Mouse (Mus musculus) small intestine, adult 2 months (tissue): ENCODE measurements around the gene Olfr926. TPM values are rescaled to one million over a fixed set of nuclear protein-coding genes. Genes with fewer than 3 reads are reported as not detected.
"Not testable (repeated sequence)": the region's sequence is repeated elsewhere in the genome, so short reads cannot be mapped to it uniquely, and the experiment has no call there.

Source experiments
- H3K27ac ChIP-seq: fragments of 200-500 bp; 2 replicates; pipeline ENCODE4 v1.5.1; 2012; ENCODE audit warnings: low read depth, low read length, control low read depth, inconsistent platforms; ENCODE audit not compliant: insufficient read depth
- H3K27me3 ChIP-seq: fragments of 200-500 bp; 2 replicates; pipeline ENCODE4 v1.6.1; 2012; ENCODE audit warnings: mild to moderate bottlenecking, moderate library complexity, low read length, inconsistent platforms; ENCODE audit not compliant: control insufficient read depth, insufficient read depth
- H3K36me3 ChIP-seq: fragments of 200-500 bp; 2 replicates; pipeline ENCODE4 v1.6.1; 2012; ENCODE audit warnings: mild to moderate bottlenecking, low read length, control low read depth, inconsistent platforms; ENCODE audit not compliant: control insufficient read depth, insufficient read depth
- H3K4me1 ChIP-seq: fragments of 200-500 bp; 2 replicates; pipeline ENCODE4 v1.6.1; 2012; ENCODE audit warnings: low read length, inconsistent platforms, mixed read lengths; ENCODE audit not compliant: control insufficient read depth, insufficient read depth, insufficient read length
- H3K4me3 ChIP-seq: fragments of 200-500 bp; 2 replicates; pipeline ENCODE4 v1.5.1; 2012; ENCODE audit warnings: low read depth, mild to moderate bottlenecking, control low read depth, inconsistent platforms, low read length, moderate library complexity
- CTCF ChIP-seq: fragments of 200-500 bp; IDR thresholded peaks from 2 replicates; pipeline ENCODE4 v1.5.1; 2012; ENCODE audit warnings: low read depth, mild to moderate bottlenecking, control low read depth, inconsistent platforms, low read length, moderate library complexity, mixed read lengths; ENCODE audit not compliant: insufficient replicate concordance, insufficient read length; ENCODE audit errors: extremely low read depth
- POLR2A ChIP-seq: fragments of 200-500 bp; IDR thresholded peaks from 2 replicates; pipeline ENCODE4 v1.6.1; 2012; ENCODE audit warnings: low read depth, mild to moderate bottlenecking, control low read depth, inconsistent platforms, low read length, moderate library complexity
- WGBS: fragments of 180-500 bp; shearing (Covaris S2); methylation state at CpG from one replicate; pipeline ENCODE4 v1.1.7; 2018; 5-methylcytosine and 5-hydroxymethylcytosine counted together
- polyA plus RNA-seq: library from polyadenylated mRNA; depleted of rRNA; stranded (reverse); fragments of >200 nt; gene quantifications from 2 replicates; pipeline ENCODE4 v1.2.3, GENCODE M21; 2012; rRNA removed

Gene Olfr926
- not detected in 2 replicates for polyA plus RNA-seq

GRCm38 (mm10) chr9:38876826-38877225 is at the start of gene Olfr926:
TSS of gene Olfr926 (plus strand) at chr9:38877126.
- no peak for TF ChIP-seq CTCF
- TF ChIP-seq POLR2A: no peak
- no peaks in the 10 kb centered on the region for H3K27me3 ChIP-seq
- H3K4me1 ChIP-seq: no peaks in the 10 kb centered on the region
- 74% methylated on average over 2 of the region's 2 CpGs for WGBS
- no peaks in the 10 kb centered on the region for H3K36me3 ChIP-seq
- H3K4me3 ChIP-seq: no peak within 1 kb of the TSS
- H3K27ac ChIP-seq: no peak within 1 kb of the TSS

- no peak overlapping the region for H3K27ac ChIP-seq
- H3K36me3 ChIP-seq: no peaks in the 10 kb centered on the region
- TF ChIP-seq POLR2A: no peak
- no peak for TF ChIP-seq CTCF
- H3K27me3 ChIP-seq: no peaks in the 10 kb centered on the region
- no peaks in the 10 kb centered on the region for H3K4me1 ChIP-seq
- H3K4me3 ChIP-seq: no peak overlapping the region
- 86% methylated on average over 2 of the region's 2 CpGs for WGBS
Measured at GRCm38 (mm10) chr9:38833027-38833426, 43.9 kb upstream of the Olfr926 start.

- Histone ChIP-seq H3K27me3 (no peaks in the 10 kb centered on the region), H3K4me3 (no peak within 1 kb of the TSS), H3K27ac (no peak within 1 kb of the TSS), H3K4me1 (no peaks in the 10 kb centered on the region), H3K36me3 (no peaks in the 10 kb centered on the region)
- WGBS: 82% methylated on average over 1 of the region's 1 CpGs
- TF ChIP-seq CTCF (no peak), POLR2A (no peak)
Measured at GRCm38 (mm10) chr9:38844149-38844548, 32.8 kb upstream of the Olfr926 start, which contains the start of gene Olfr924. TSS of gene Olfr924 (plus strand) at chr9:38844449.

GRCm38 (mm10) chr9:38854760-38855159 is 22.2 kb upstream of the Olfr926 start, which contains the start of gene Olfr26:
TSS of gene Olfr26 (plus strand) at chr9:38855060.
- no peaks in the 10 kb centered on the region for H3K4me1 ChIP-seq
- no peaks in the 10 kb centered on the region for H3K27me3 ChIP-seq
- H3K36me3 ChIP-seq: no peaks in the 10 kb centered on the region
- TF ChIP-seq POLR2A (no peak), CTCF (no peak)
- H3K27ac ChIP-seq: no peak within 1 kb of the TSS
- H3K4me3 ChIP-seq: no peak within 1 kb of the TSS

GRCm38 (mm10) chr9:38874880-38875279 is 2.0 kb upstream of the Olfr926 start:
- H3K27ac ChIP-seq, H3K4me1 ChIP-seq, H3K4me3 ChIP-seq, H3K27me3 ChIP-seq, H3K36me3 ChIP-seq: not testable (repeated sequence)
- 52% methylated on average over 2 of the region's 2 CpGs for WGBS

Other genes starting within 250 kb of the Olfr926 start
- not detected in 2 replicates for gene Olfr916, start 217.3 kb upstream of the Olfr926 start, polyA plus RNA-seq
- gene Olfr917, start 211.3 kb upstream of the Olfr926 start, polyA plus RNA-seq: not detected in 2 replicates
- gene Olfr918, start 202.5 kb upstream of the Olfr926 start, polyA plus RNA-seq: not detected in 2 replicates
- not detected in 2 replicates for gene Olfr919, start 173.5 kb upstream of the Olfr926 start, polyA plus RNA-seq
- 2.9 and 6.3 TPM in 2 replicates for gene Vwa5a, start 158.9 kb upstream of the Olfr926 start, polyA plus RNA-seq
- 0.04 TPM in 1 of 2 replicates, not detected in the other for gene Olfr920, start 124.8 kb upstream of the Olfr926 start, polyA plus RNA-seq
- not detected in 2 replicates for gene Olfr921, start 104.1 kb upstream of the Olfr926 start, polyA plus RNA-seq
- gene Olfr922, start 62.5 kb upstream of the Olfr926 start, polyA plus RNA-seq: not detected in 2 replicates
- not detected in 2 replicates for gene Olfr923, start 50.6 kb upstream of the Olfr926 start, polyA plus RNA-seq
- gene Olfr924, start 32.7 kb upstream of the Olfr926 start, polyA plus RNA-seq: not detected in 2 replicates
- gene Olfr26, start 22.1 kb upstream of the Olfr926 start, polyA plus RNA-seq: not detected in 2 replicates
- gene Olfr930, start 52.7 kb downstream of the Olfr926 start, polyA plus RNA-seq: not detected in 2 replicates
- not detected in 2 replicates for gene Olfr933, start 95.2 kb downstream of the Olfr926 start, polyA plus RNA-seq
- gene Olfr934, start 111.2 kb downstream of the Olfr926 start, polyA plus RNA-seq: not detected in 2 replicates
- gene Olfr935, start 122.6 kb downstream of the Olfr926 start, polyA plus RNA-seq: not detected in 2 replicates
- gene Olfr146, start 146.3 kb downstream of the Olfr926 start, polyA plus RNA-seq: not detected in 2 replicates
- not detected in 2 replicates for gene Olfr937, start 187.8 kb downstream of the Olfr926 start, polyA plus RNA-seq
- not detected in 2 replicates for gene Olfr938, start 201.8 kb downstream of the Olfr926 start, polyA plus RNA-seq